Mouse (Mus musculus) small intestine, adult 10 weeks (tissue): Measurements from ENCODE around the gene Olfr453. TPM values are rescaled to one million over a fixed set of nuclear protein-coding genes. Genes with fewer than 3 reads are reported as not detected.

Experiments
- polyA plus RNA-seq: library from polyadenylated mRNA; stranded (reverse); fragments of 350-450 nt; fragmentation: Illumina TruSeq; extraction: RNeasy Lipid Tissue Mini Kit (QIAGEN cat#74804); gene quantifications from one replicate; pipeline ENCODE4 v1.2.3, GENCODE M21; 2014; ENCODE audit warnings: low replicate concordance

Olfr453 gene
- not detected for polyA plus RNA-seq

GRCm38 (mm10) chr6:42739071-42739470, at the start of gene Olfr453:
Gene Olfr453 (plus strand): TSS chr6:42739371.

GRCm38 (mm10) chr6:42709291-42710211, 29.6 kb upstream of the Olfr453 start, which contains the start of gene Tcaf1:
Gene Tcaf1 (minus strand): TSS chr6:42710088.

GRCm38 (mm10) chr6:42756104-42756503, 16.9 kb downstream of the Olfr453 start, which contains the start of gene Olfr38:
Gene Olfr38 (plus strand): TSS chr6:42756404.

GRCm38 (mm10) chr6:42784793-42785192, 45.6 kb downstream of the Olfr453 start, which contains the start of gene Olfr452:
Gene Olfr452 (plus strand): TSS chr6:42785093.

Other genes starting within 250 kb of the Olfr453 start
- not detected for gene Olfr455, start 191.8 kb upstream of the Olfr453 start, polyA plus RNA-seq
- gene Tcaf3, start 141.7 kb upstream of the Olfr453 start, polyA plus RNA-seq = not detected
- gene Tcaf2, start 94.1 kb upstream of the Olfr453 start, polyA plus RNA-seq = 13.3 TPM
- 11.4 TPM for gene Tcaf1, start 29.3 kb upstream of the Olfr453 start, polyA plus RNA-seq
- gene Olfr38, start 17.0 kb downstream of the Olfr453 start, polyA plus RNA-seq = not detected
- gene Olfr452, start 45.7 kb downstream of the Olfr453 start, polyA plus RNA-seq = not detected
- gene Olfr450, start 72.6 kb downstream of the Olfr453 start, polyA plus RNA-seq = not detected
- gene Olfr449, start 95.0 kb downstream of the Olfr453 start, polyA plus RNA-seq = not detected
- gene Olfr448, start 151.1 kb downstream of the Olfr453 start, polyA plus RNA-seq = not detected
- not detected for gene Olfr447, start 169.5 kb downstream of the Olfr453 start, polyA plus RNA-seq
- gene Olfr446, start 182.0 kb downstream of the Olfr453 start, polyA plus RNA-seq = not detected
- not detected for gene Olfr444, start 209.7 kb downstream of the Olfr453 start, polyA plus RNA-seq